Mouse (Mus musculus) forebrain, embryonic 14.5 days (tissue): ENCODE measurements around the gene Noxa1. TPM values are rescaled to one million over a fixed set of nuclear protein-coding genes. Genes with fewer than 3 reads are reported as not detected.

Experiments
- ATAC-seq: fragments of 200-750 bp; cut with Nextera tagmentation; 2 replicates; pipeline ENCODE4 v1.8.0; 2017; ENCODE audit warnings: mild to moderate bottlenecking, moderate library complexity
- DNase-seq: peaks from one replicate; pipeline ENCODE4 v3.0.0-alpha.2; 2015; ENCODE audit warnings: low spot score
- H3K27ac ChIP-seq: fragments of 300-500 bp; sonication (generic); 2 replicates; pipeline ENCODE4 v1.5.1; 2014; ENCODE audit warnings: low read depth, mild to moderate bottlenecking, control low read depth, low read length, moderate library complexity
- H3K27me3 ChIP-seq: fragments of 300-500 bp; sonication (generic); replicated peaks from 2 replicates; pipeline ENCODE4 v1.6.1; 2014; ENCODE audit warnings: low read length, control low read depth, mixed read lengths; ENCODE audit not compliant: control insufficient read depth, insufficient read depth
- H3K36me3 ChIP-seq: fragments of 300-500 bp; sonication (generic); 2 replicates; pipeline ENCODE4 v1.6.1; 2014; ENCODE audit warnings: low read length, control low read depth; ENCODE audit not compliant: control insufficient read depth, insufficient read depth
- H3K4me1 ChIP-seq: fragments of 300-500 bp; sonication (generic); 2 replicates; pipeline ENCODE4 v1.6.1; 2014; ENCODE audit warnings: antibody characterized with exemption, low read length, control low read depth; ENCODE audit not compliant: control insufficient read depth, insufficient read depth
- H3K4me2 ChIP-seq: fragments of 300-500 bp; sonication (generic); 2 replicates; pipeline ENCODE4 v1.6.1; 2014; ENCODE audit warnings: mild to moderate bottlenecking, control low read depth, low read length
- H3K4me3 ChIP-seq: fragments of 300-500 bp; sonication (generic); 2 replicates; pipeline ENCODE4 v1.5.1; 2014; ENCODE audit warnings: low read depth, low read length, control low read depth
- H3K9ac ChIP-seq: fragments of 300-500 bp; sonication (generic); 2 replicates; pipeline ENCODE4 v1.6.1; 2014; ENCODE audit warnings: mild to moderate bottlenecking, low read length, control low read depth, moderate library complexity
- H3K9me3 ChIP-seq: fragments of 300-500 bp; sonication (generic); replicated peaks from 2 replicates; pipeline ENCODE4 v1.6.1; 2016; ENCODE audit warnings: low read length, control low read depth, mixed read lengths; ENCODE audit not compliant: control insufficient read depth
- WGBS: fragments of 180-500 bp; shearing (Covaris S2); extraction: QIAGEN DNeasy Blood & Tissue Kit; methylation state at CpG from one replicate; pipeline ENCODE4 v1.1.7; 2014; 5-methylcytosine and 5-hydroxymethylcytosine counted together
- polyA plus RNA-seq: library from polyadenylated mRNA; unstranded; fragments of >200 nt; fragmentation: Nextera tagmentation; extraction: Ambion mirVana; gene quantifications from 2 replicates; pipeline ENCODE4 v1.2.1, GENCODE M21; 2014

Noxa1 gene
- polyA plus RNA-seq, 1 experiment from 2014 or later = not detected

DNA sequence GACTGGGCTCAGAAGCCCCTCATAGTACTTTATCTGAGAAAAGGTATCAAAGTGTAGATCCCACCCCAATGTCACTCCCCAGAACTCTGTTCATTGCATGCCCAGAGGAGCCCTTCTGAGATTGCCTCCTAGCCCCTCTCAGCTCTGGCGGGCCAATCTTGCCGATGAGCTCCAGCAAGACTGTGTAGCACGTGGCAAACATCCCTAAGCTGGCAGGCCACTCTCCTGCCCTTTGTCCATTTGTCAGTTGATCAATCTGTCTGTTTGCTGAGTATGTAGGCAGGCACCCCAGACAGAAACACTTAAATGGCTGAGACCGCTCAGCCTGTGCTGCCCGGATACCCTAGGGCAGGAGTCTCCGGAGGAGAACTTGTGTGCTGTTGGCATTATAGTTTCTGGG, 30.2 kb upstream of the Noxa1 start:
- no peak for ATAC-seq
- WGBS = 72% methylated on average over 6 of the region's 6 CpGs
- no peaks in the 10 kb centered on the region for H3K36me3 ChIP-seq
- H3K27ac ChIP-seq = peak overlapping the region; percentile 95
- H3K4me3 ChIP-seq = no peak overlapping the region
- H3K4me2 ChIP-seq = no peak overlapping the region
- DNase-seq = no peak
- no peaks in the 10 kb centered on the region for H3K27me3 ChIP-seq
- no peak overlapping the region for H3K9ac ChIP-seq
- H3K4me1 ChIP-seq = peaks cover 28% of the 10 kb centered on the region
- H3K9me3 ChIP-seq = no peaks in the 10 kb centered on the region

DNA sequence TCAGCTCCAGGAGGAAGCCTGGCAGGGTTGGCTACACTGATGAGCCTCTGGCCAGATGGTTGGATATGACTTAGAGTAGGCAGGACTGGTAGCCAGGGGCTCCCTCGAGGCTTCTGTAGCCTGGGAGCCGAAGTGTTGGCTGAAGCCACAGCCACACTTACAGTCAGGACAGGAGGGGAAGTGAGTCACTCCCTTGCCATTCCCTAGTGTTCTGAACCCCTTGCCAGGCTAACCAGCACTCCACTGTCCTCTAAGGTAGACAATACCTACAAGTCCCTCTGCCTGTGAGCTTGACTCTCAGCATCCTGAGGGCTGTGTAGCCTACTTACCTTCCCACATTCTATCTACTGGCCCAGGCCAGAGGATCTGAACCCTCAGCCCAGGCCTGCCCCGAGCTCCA, 29.5 kb upstream of the Noxa1 start:
- Histone ChIP-seq H3K27me3 (no peaks in the 10 kb centered on the region), H3K4me1 (peaks cover 28% of the 10 kb centered on the region), H3K9ac (no peak overlapping the region), H3K4me2 (no peak overlapping the region), H3K27ac (no peak overlapping the region), H3K36me3 (no peaks in the 10 kb centered on the region), H3K4me3 (no peak overlapping the region), H3K9me3 (no peaks in the 10 kb centered on the region)
- no peak for DNase-seq
- ATAC-seq = no peak
- 80% methylated on average over 3 of the region's 3 CpGs for WGBS

DNA sequence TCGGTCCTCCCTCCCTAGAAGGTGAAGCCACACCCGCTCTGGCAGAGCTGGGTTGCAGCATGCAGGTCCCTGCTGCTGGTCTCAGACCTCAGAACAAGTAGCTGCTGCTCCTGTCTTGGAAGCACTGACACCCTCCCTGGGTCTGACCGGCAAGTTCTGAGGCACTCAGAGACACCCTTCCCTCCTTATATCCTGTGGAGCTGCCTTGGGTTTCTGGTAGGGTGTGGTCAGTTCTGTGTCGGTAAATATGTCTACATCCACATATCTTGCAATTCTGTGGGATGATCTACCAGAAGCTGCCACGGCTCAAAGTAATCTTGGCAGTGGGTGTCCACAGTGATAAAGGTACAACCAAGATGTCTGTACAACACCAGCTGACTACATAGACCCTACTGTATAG, 28.6 kb upstream of the Noxa1 start:
- Histone ChIP-seq H3K4me2 (no peak overlapping the region), H3K36me3 (no peaks in the 10 kb centered on the region), H3K4me3 (no peak overlapping the region), H3K4me1 (peaks cover 24% of the 10 kb centered on the region), H3K27ac (no peak overlapping the region), H3K9ac (no peak overlapping the region), H3K9me3 (no peaks in the 10 kb centered on the region), H3K27me3 (no peaks in the 10 kb centered on the region)
- DNase-seq = no peak
- no peak for ATAC-seq
- WGBS = 94% methylated on average over 5 of the region's 5 CpGs

DNA sequence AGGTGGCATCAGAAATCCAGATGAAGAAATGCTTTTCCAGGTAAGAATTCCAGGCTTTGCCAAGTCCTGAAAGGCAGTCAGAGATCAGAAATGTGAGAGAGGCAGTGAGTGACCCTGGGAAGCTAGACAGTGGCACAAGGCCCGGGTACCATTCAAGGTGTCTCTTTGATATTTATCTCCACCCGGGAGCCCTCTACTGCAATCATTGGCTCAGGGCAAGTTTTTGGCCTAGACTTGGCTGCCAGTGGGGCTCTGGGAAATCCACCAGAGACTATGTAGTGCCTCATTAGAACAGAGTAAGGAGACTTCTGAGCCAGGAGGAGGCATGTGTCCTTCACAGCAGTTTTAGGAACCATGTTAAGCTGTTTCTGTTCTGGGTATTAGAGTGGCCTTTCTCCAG, 27.7 kb upstream of the Noxa1 start:
- no peaks in the 10 kb centered on the region for H3K36me3 ChIP-seq
- H3K27ac ChIP-seq = no peak overlapping the region
- no peak overlapping the region for H3K9ac ChIP-seq
- H3K4me2 ChIP-seq = no peak overlapping the region
- H3K9me3 ChIP-seq = no peaks in the 10 kb centered on the region
- H3K4me3 ChIP-seq = no peak overlapping the region
- WGBS = 78% methylated on average over 2 of the region's 2 CpGs
- no peaks in the 10 kb centered on the region for H3K27me3 ChIP-seq
- DNase-seq = no peak
- peaks cover 17% of the 10 kb centered on the region for H3K4me1 ChIP-seq
- no peak for ATAC-seq

DNA sequence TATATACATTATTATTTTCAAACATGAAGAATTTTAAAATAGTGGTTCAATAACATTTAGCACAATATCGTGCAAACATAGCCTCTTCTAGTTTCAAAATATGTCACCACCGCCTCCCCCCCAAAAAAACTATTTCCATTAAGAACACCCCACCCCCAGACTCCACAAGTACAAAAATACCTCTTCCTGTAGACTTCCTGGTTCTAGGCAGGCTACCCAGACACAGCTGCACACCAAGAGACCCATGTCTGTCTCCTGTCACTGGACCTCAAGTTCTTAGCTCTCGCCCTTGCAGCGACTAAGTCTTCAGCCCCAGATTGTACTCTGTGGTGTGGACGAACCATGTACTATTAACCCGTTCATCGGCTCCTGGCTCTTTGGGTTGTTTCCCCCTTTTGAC, 26.0 kb upstream of the Noxa1 start:
- WGBS = 88% methylated on average over 7 of the region's 7 CpGs
- DNase-seq (no peak), ATAC-seq (no peak)
- no peak overlapping the region for H3K4me2 ChIP-seq
- H3K4me1 ChIP-seq = peaks cover 9% of the 10 kb centered on the region
- H3K9ac ChIP-seq = no peak overlapping the region
- H3K27ac ChIP-seq = no peak overlapping the region
- no peaks in the 10 kb centered on the region for H3K9me3 ChIP-seq
- H3K36me3 ChIP-seq = no peaks in the 10 kb centered on the region
- no peaks in the 10 kb centered on the region for H3K27me3 ChIP-seq
- no peak overlapping the region for H3K4me3 ChIP-seq

DNA sequence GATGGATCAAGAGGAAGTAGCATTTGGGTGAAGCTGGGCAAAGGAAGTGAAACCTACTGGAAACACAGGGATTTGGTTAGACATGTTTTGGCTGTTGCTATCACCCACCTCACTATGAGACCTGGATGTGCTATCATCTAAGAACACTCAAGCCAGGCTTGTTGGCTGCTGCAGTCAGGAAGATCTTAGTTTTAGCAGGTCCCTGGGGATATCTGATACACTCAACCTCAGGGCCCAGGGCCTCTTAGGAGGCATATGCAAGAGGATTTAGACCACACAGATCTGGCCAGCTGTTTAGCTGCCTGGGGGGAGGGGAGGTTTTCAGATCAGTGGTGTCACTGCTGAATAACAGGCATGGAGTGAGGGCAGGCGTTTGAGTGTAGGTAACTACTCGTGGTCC, 20.5 kb upstream of the Noxa1 start:
- H3K9ac ChIP-seq = no peak overlapping the region
- no peak overlapping the region for H3K4me3 ChIP-seq
- ATAC-seq (no peak), DNase-seq (no peak)
- H3K9me3 ChIP-seq = 0 out of 2 replicates have a peak, but pooled peaks cover 3% of the 10 kb centered on the region
- no peak overlapping the region for H3K27ac ChIP-seq
- H3K27me3 ChIP-seq = no peaks in the 10 kb centered on the region
- no peaks in the 10 kb centered on the region for H3K36me3 ChIP-seq
- H3K4me1 ChIP-seq = no peaks in the 10 kb centered on the region
- WGBS = 70% methylated on average over 2 of the region's 2 CpGs
- no peak overlapping the region for H3K4me2 ChIP-seq

DNA sequence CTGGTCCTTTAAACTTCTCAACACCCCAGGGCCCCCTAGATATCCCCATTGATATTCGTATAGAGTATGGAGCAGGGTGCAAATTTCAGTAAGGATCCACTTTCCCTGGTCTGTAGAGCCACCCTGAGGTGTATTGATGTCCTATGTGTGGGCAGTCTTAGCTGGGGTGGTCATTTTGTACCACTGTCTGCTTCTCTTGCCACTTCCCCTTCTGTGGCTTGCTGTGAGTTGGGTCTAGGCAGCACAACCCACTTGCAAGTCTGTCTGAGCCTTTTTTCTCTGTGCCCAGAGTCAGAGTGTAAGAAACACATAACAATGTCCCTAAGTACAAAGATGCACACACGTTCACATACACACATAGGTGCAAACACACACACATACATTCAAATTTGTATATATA, 19.4 kb upstream of the Noxa1 start:
- 87% methylated on average over 2 of the region's 2 CpGs for WGBS
- no peak overlapping the region for H3K4me2 ChIP-seq

DNA sequence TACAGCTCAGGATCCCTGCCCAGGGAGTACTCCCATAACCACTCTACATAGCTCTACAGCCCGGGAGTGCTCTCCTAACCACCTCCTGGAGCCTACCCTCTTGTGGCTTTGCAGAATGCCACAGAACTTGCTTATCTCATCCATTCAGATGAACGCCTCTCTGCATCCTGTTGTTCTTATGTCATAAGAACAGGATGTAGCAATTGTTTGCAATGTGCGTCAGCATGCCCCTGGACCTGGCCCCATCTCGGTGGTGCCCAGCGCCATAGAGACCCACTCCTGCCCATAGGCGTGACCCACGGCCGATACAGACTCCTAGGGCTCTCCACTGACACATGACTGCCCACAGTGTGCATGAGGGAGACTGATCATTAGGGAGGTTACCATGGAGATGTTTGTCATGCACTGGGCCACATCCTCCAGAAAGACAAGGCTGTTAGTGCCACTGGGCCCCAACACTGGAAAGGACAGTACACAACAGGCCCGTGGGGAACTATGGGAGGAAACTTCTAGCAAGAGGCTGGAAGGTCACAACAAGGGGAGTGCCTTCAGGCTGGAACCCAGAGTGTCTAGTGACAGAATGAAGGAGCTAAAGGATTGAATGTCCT, 16.3 kb upstream of the Noxa1 start:
- no peak overlapping the region for H3K27ac ChIP-seq
- no peak for DNase-seq
- WGBS = 77% methylated on average over 9 of the region's 9 CpGs

More for the DNA sequence above, 19.4 kb upstream of the Noxa1 start:
- H3K9me3 ChIP-seq = 0 out of 2 replicates have a peak, but pooled peaks cover 3% of the 10 kb centered on the region
- H3K36me3 ChIP-seq = no peaks in the 10 kb centered on the region
- DNase-seq (no peak), ATAC-seq (no peak)
- H3K9ac ChIP-seq = no peak overlapping the region
- H3K4me3 ChIP-seq = no peak overlapping the region
- H3K27ac ChIP-seq = no peak overlapping the region
- H3K27me3 ChIP-seq = no peaks in the 10 kb centered on the region
- no peaks in the 10 kb centered on the region for H3K4me1 ChIP-seq

DNA sequence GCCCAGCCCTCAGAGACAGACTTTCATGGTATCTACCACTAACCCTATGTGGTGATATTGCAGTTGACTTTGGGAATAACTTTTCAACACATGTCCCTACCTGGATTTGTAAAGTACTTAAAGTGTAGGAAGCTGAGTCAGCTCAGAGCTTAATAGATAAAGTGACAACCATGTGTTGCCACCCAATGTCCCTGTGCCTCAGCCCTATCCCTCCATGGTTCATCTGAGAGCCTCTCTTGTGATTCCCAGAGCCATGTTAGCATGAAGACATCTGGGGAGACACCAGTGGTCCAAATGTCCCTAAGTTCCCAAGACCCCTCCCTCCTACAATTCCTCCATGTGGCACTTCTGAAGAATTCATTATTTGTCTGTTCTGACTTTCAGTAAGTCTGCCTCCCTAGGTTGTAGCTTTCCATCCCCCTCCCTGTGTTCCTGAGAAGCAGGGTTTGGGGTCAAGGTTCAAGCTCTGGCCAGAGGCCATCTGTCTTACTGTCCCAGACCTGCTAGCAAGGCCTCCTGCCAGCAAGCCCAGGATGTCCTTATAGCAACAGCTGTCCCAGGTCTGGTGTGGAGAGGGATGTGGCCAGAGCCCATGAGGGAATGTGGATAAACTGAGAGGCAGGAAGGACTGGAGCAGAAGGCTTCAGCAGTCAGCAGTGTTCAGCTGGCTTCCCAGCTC, 15.7 kb upstream of the Noxa1 start:
- H3K4me1 ChIP-seq = no peaks in the 10 kb centered on the region
- no peak overlapping the region for H3K27ac ChIP-seq
- H3K9me3 ChIP-seq = 0 out of 2 replicates have a peak, but pooled peaks cover 3% of the 10 kb centered on the region
- H3K9ac ChIP-seq = no peak overlapping the region
- no peak overlapping the region for H3K4me2 ChIP-seq
- H3K4me3 ChIP-seq = no peak overlapping the region
- no peaks in the 10 kb centered on the region for H3K36me3 ChIP-seq
- ATAC-seq (no peak), DNase-seq (no peak)
- no peaks in the 10 kb centered on the region for H3K27me3 ChIP-seq

More for the DNA sequence above, 16.3 kb upstream of the Noxa1 start:
- H3K4me3 ChIP-seq = no peak overlapping the region
- 0 out of 2 replicates have a peak, but pooled peaks cover 3% of the 10 kb centered on the region for H3K9me3 ChIP-seq
- no peaks in the 10 kb centered on the region for H3K27me3 ChIP-seq
- no peak overlapping the region for H3K4me2 ChIP-seq
- H3K36me3 ChIP-seq = no peaks in the 10 kb centered on the region
- no peak overlapping the region for H3K9ac ChIP-seq
- ATAC-seq = no peak
- no peaks in the 10 kb centered on the region for H3K4me1 ChIP-seq
